Mouse (Mus musculus) embryo, embryonic 10 days (tissue): ENCODE data around the gene Lmo7.

Experiments
- DNase-seq: peaks from one replicate; pipeline ENCODE4 v3.0.0-alpha.2; 2015; ENCODE audit warnings: low spot score

The Lmo7 gene

GRCm38 (mm10) chr14:101778426-101778825, 48.7 kb downstream of the Lmo7 start:
- no peak for DNase-seq

DNA sequence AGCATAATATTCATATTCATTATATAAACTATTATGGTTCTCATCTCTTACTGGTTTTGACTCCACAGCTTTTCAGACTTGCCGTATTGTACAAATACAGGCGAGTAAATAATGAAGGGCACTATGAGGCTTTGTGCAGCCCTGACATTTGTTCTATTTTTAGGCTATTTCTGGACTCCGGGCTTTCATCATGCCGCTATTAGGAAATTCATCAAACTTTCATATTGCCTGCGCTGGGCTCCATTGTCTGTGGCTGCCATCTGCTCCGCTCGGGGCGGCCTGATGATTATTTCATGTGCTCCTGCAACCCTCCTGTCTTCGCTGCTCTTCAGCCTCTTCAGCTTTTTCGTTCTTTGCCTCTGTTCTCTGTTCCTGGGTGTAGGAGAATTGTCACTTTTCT, 50.3 kb downstream of the Lmo7 start:
- DNase-seq: no peak

DNA sequence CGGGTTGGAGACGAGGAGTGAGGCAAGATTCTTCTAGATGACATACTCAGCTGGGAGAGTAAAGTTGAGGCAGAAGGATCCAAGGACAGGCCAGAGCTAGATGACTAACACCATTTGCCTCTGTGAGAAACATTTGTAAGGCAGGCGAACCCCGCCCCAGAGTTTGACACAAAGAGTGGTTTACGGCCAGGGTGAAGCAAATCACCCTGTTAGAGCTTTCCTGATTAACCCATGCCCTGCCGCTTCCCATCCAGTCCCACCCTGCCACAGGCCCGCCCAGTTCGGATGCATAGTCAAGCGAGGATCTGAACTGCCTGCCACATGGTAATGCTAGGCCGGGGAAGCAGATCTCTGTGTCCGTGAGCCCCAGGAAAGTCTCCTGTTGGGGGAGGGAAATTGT, 51.5 kb downstream of the Lmo7 start:
- no peak for DNase-seq

DNA sequence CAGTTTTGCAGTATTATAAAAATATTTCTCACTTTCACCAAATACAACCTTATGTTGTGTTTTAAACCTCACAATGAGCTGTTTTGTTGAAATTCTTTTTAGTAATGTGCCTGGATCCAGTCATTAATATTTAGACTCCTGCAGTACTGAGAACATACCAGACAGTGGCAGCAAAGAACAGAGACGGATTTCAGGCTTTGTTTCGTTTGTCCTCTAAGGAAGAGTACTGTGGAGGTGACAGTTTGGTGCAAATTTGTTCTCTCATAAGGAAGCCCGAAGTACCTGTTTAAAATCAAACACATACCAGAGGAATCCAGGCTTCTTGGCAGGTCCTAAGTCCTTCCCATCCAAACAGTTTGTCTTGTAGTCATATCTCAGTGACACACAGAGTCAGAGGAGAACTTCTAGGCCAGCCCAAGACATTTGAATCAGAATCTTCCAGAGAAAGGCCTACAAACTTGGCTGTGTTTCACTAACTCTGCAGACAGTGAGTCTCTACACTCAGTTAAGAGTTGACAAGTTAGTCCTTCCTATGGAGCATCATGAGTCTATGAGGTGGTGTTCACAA, 52.3 kb downstream of the Lmo7 start:
- DNase-seq: peak; percentile 64

GRCm38 (mm10) chr14:101784315-101784945, 54.7 kb downstream of the Lmo7 start:
- no peak for DNase-seq

- DNase-seq: no peak
Measured at GRCm38 (mm10) chr14:101787903-101788302, 58.1 kb downstream of the Lmo7 start.

DNA sequence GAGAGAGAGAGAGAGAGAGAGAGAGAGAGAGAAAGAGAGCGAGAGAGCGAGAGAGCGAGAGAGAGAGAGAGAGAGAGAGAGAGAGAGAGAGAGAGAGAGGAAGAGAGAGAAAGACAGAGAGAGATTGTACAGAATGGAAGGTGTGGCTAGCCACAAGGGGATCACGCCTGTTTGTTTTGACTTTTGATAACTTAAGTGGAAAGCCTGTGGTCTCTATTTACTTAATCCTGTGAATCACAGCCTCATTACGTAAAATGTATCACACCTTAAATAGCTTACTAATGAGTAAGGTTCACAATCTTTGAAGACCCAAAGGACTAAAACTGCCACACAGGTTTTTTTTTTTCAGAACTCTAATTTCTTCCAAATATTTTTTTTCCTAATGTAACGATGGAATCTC, 58.7 kb downstream of the Lmo7 start:
- no peak for DNase-seq

DNA sequence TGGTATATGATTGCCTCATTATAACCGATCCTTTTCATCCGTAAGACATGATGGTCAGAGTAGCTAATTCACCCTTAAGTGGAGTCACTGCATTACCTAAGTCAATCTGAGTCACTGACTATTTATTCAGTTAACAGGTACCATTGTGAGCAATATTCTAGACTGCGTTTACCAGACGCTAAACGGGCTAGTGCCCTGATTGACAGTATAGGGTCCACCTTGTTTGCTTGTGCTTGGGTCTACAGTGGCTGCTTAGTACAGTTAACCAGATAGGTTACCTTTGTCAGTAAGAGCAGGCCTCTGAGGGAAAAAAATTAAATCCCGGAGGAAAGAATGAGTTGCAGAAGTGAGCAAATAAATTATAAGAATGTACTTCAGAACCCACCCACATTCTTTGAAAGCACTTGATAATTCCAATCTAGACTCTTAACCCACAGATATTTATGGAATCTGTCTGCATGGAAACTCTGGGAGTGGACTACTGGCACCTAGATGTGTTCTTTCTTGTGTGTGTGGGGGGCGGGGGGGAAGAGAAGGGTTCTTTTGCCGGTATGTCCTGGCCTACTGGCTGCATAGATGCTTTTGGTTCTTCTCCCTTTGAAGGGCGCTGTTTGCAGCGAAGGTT, 64.9 kb downstream of the Lmo7 start:
- no peak for DNase-seq

DNA sequence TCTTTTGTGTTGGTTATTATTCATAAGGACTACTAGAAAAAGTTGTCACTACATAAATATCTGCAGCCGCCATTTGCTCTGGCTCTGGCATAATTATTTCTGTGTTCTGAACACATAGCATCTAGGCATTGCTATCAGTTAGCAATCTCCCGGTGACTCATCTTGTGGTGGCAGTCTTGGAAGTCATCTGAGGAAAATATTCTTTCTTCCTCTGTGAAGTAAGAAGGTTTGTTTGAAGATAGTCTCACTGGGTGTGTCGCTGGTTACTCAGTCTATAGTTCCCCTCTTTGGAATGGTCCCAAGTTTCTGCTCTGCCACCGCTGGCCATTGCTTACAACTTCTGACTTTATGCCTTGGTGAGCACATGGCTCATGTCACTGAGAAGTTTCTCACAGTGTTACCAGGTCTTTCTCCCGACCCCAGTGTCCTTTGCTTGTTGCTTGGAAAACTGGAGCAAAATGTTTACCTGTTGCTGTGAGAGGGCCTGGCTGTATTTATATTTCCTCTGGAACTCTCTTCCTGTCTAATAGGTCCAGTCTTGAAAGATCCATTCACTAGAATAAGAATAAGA, 68.3 kb downstream of the Lmo7 start:
- no peak for DNase-seq

DNA sequence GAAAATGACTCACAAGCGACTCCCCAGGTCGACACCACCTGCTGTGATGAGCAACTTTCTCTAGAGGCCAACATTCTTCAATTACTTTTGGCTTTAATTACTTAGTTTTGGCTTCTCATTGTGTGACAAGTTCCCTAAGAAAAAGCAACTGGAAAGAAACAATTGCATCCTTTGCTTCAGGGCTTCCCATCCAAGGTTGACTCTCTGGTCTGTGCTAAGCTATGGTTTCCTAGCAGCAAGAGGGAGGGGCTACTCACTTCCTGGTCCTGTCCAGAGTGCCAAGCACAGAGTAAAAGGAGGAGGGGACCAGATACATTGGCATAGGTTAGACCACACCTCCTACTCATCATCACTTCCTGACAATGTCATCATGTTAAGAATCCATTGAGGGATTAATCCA, 69.0 kb downstream of the Lmo7 start:
- DNase-seq: no peak

GRCm38 (mm10) chr14:101801674-101802073, 71.9 kb downstream of the Lmo7 start:
- no peak for DNase-seq

GRCm38 (mm10) chr14:101804119-101804518, 74.4 kb downstream of the Lmo7 start:
- no peak for DNase-seq

DNA sequence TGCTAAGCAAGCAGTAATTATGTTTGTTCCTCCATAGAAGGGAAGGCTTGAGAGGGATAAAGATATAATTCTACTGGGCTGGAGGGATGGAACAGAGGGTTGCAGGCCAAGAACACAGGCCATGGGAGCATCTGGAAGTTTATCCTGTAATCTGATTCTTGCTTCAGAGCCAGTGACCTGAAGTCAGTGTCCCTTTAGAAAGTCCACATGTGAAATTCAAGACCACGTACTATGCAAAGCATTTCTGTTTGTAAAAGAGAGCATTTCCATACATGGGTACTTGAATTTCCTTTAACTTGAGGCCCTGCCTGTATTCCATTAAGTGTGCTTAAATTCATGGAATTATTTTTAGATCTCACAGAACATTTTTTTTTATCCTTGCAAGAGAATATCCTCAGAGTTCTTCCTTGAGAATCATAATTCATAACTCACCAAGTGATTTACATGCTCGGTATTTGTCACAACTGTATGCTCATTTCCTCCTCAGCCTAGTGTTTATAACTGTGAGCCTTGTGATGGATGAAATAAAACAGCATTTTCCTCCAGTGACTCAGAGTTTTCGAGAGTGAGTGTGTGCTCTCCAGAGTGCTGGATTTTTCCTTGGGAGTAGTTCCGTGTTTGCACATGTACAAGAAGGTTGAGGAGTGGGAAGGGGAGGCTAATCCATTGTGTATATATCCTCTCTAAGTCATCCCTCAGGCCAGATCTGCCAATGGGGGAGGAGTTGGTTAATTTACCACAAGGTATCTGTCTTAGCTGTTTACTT, 75.0 kb downstream of the Lmo7 start:
- peak; percentile 18 for DNase-seq

DNA sequence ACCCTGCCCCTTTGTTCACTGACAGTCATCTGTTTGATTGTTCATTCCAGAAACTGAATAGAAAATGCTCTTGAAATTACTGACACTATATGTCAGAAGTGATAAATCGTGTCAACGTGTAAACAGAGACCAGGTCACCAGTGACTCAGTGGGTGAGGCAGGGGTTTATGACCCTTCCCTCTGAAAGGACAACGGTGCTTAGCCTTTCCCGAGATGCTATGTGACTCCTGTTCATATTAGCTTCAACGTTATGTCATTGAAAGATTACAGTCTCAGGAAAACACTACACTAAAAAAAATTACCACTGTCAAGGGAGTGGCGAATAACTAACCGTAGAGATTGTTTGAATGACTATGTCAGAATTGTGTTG, 75.6 kb downstream of the Lmo7 start:
- DNase-seq: no peak

DNA sequence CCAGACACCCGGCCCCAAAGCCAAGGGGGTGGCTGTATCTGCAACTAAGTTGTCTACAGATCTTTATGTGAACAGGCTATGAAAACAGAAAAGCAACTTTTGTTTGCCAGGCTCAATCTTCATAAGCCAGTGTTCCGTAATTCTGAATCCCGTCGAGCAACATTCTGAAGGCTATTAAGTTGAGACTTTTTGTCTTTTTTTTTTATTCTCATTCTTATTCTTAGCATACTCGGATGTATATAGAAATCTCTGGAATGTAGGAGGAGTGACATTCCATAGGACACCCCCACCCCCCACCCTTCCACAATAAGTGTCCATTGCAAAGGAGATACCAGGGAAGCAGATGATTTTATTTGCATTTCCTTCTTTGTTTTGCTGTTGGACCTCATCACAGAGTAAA, 76.3 kb downstream of the Lmo7 start:
- no peak for DNase-seq

DNA sequence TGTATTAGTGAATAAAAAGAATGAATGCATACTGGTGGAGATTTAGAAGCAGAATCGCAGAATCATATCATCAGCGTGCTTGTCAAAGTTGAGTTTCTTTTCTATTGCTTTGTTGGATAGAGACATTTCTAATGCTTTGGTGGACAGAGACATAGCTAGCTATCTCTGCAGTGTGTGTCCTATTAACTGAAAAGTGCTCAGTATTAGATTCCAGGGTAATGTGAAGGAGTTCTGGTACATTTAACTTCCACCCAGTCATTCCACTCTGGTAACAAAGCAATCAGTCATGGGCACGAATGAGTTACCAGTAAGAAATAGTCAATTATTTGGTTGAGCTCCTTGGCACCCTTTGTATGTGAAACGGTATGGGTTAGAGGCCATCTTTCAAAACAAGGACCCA, 76.8 kb downstream of the Lmo7 start:
- DNase-seq: no peak

DNA sequence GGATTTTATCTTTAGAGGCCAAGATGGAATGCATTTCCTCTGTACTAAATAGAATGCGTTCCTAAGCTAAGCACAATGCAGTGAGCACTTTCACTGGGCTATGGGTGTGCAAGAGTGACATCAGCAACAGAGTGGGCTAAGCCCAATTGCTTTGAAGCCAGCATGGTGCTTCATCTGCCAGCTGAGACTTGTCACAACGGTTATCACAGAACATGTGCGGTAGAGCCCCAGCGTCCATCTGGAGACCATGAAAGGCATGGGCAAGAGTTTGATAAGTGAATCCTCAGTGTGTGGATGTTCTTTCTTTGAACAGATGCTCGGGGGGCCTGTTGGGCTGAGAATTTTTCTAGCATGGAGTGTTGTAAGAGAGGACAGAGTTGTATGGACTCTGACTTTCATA, 86.7 kb downstream of the Lmo7 start:
- no peak for DNase-seq

- DNase-seq: no peak
Measured at GRCm38 (mm10) chr14:101822390-101822789, 92.6 kb downstream of the Lmo7 start.

DNA sequence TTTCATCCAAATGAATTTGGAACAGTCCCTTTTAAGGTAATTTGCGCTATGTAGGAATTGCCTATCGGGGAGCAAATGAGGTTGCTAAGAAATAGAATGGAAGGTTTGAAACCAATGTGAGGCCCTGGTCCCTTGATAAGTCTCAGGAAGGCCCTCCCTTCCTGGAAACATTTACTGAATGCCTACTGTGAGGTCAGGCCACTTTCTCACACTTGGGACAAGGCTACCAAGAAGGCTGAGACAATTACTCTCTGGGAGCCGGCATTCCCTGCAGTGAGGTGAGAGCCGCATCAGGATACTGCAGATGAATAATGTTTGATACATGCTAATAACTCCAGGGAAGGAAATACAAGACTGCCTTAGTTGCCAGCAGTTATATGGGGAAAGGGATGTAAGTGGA, 93.1 kb downstream of the Lmo7 start:
- DNase-seq: no peak

DNA sequence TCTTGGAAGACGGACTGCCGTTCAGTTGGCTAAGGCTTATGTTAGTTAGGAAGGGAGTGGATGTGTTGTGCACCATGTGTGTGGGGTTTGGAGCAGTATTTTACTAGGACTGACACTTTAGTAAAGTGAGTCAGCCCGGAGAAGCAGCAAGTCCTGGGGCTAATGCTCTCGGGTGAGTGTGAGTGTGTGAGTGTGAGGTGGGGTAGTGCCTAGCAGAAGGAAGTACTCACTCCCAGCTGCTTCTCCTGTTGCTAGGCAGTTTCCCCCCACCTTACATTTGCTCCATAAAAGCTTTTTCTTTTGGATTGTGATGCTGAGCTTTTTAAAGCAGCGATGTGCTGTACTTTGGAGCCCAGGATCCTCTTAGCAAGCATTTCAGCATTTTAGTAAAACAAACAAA, 99.9 kb downstream of the Lmo7 start:
- DNase-seq: no peak

- DNase-seq: no peak
Measured at GRCm38 (mm10) chr14:101830116-101830515, 100.4 kb downstream of the Lmo7 start.

- DNase-seq: no peak
Measured at GRCm38 (mm10) chr14:101834109-101834508, 104.4 kb downstream of the Lmo7 start.

DNA sequence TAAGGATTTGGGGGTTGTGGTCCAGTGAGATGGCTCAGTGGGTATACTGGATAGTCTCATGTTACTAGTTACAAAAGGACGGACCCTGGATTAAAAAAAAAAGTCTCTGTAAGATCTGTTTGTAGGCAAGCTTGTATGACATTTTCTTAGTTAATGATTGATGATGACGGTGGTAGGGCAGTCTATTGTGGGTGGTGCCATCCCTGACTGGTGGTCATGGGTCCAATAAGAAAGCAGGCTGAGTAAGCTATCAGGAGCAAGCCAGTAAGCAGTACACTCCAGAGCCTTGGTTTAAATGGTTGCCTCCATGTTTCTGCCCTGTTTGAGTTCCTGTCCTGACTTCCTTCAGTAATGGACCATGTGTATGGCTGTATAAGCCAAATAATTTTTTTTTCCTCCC, 106.6 kb downstream of the Lmo7 start:
- no peak for DNase-seq
